Mouse (Mus musculus) gastrocnemius, postnatal 4 days (tissue): Measurements from ENCODE around the gene Slc25a43. TPM values are rescaled to one million over a fixed set of nuclear protein-coding genes. Genes with fewer than 3 reads are reported as not detected.
"Not testable (repeated sequence)": the region's sequence is repeated elsewhere in the genome, so short reads cannot be mapped to it uniquely, and the experiment has no call there.

Experiments
- DNase-seq, 2 experiments: peaks; one replicate each; pipeline ENCODE4 v3.0.0; 2021 to 2022; ENCODE audit warnings: low spot score in 2 of 2, mixed read lengths in 2 of 2
- total RNA-seq, 2 experiments: library from RNA; stranded (reverse); gene quantifications; 2 replicates each; pipeline ENCODE4 v1.2.3; 2021

The Slc25a43 gene
- total RNA-seq, 2 experiments from 2014 or later = 0.25 to 0.36 TPM

DNA sequence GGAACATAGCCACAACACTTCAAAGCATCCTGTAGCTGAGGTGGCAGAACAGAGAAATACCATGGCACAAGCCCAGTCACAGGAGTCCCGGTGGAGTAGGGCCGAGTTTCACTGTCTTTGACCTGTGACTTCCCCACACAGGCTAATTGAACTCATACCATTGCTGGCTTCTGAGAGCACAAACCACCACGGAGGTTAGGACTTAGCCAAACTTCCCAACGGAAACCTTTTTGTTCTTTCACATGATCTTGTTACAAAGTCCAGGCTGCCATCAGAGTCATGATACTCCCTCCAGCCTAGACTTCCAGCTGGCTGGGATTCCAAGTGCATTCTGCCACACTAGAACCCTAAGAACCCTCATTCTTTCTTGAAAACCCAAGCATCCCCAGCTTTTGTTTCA is 34.2 kb downstream of the Slc25a43 start:
- DNase-seq = no peak

DNA sequence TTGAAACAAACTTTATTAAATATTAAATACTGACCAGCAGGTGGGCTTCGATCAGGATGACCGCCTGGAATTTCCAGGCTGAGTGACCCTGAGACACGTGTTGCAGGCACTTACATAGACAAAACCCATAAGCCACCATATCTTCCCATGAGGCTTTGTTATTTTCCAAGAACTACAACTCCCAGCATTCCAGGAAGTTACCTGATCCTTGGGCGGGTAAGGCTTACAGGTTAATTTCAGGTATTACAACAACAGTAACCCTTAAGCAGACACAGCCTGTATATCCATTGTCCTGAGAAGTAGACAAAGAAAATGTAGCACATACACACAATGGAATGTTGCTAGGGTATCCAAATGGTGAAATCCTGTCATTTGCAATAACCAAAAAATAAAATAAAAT is 45.9 kb downstream of the Slc25a43 start:
- DNase-seq = no peak

DNA sequence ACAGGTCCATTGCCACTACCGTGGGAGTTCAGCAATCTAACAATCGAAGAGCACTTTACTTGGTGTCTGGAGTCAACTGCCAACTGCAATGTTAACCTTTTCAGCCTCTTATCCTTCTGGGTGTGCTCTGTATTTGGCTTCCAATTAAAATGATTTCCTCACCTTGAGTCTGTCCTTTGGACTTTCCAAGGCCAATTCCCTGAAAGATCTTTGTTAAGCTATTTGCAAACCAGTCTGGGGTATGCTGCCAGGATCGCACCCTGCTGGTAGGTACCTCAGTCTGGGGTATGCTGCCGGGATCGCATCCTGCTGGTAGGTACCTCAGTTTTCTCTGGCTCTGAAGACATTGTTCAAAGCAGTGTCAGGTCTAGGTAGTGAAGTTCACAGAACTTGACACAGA is 51.1 kb downstream of the Slc25a43 start:
- DNase-seq = no peak

DNA sequence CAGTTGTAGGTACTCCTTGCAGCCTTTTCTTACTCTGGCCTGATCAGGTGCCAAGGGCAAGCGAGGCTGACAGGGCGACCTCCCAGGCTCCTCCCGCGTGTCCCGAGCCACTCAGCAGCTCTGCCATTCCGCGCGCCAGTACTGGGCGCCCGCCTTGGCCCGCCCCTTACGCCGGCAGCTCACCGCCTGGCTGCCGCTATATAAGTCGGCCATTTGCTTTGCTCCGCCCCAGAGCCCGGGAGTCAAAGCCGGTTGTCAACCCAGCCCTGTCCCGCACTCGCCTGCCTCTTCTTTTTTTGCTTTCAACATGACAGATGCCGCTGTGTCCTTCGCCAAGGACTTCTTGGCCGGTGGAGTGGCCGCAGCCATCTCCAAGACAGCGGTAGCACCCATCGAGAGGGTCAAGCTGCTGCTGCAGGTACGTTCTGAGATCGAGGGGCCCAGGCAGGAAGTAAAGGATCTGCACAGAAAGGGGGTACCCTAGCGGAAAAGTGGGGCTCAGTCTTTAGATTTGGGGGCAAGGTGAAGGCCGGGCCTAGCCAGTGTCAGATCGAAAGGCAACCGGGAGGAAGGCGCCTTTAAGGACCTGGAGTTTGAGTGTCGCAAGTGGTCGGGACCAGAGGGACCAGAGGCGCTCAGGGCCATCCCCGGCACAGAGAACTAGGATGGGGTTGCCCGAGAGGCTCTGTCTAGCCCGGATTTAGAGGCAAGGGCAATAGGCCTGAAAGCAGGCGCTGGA is 52.1 kb downstream of the Slc25a43 start, which contains the start of gene Slc25a5:
Gene Slc25a5, plus strand, starts transcription at position 228 of the 739 bp plus-strand sequence.
- DNase-seq = peak; percentile 64 to 80

DNA sequence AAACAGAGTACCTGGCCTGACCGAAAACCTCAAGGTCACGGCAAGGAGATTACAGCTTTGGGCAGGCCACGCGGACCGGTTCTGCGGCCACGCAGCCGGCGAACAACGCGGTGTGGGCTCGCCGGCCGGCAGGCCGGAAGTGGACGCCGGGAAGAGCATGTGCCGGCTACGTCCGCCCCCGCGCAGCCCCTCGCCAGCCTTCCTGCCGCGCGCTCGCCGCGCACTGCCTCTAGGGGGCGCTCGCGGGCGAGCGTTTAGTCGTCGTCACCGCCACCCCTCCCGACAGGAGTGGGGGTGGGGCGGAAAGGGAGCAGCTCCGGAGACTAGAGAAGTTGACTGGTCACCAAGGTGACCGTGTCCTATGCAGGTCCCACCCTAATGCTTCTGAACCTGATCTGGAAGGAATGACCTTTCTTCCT is 52.7 kb downstream of the Slc25a43 start:
- DNase-seq = peak; percentile 75 to 79

DNA sequence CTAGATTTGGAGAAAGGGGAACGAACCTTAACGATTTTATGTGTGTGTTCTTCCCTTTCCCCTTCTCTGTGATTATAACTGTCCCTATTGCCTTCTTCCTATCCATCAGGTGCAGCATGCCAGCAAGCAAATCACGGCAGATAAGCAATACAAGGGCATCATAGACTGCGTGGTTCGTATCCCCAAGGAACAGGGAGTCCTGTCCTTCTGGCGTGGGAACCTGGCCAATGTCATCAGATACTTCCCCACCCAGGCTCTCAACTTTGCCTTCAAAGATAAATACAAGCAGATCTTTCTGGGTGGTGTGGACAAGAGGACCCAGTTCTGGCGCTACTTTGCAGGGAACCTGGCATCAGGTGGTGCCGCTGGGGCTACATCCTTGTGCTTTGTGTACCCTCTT is 53.3 kb downstream of the Slc25a43 start:
- DNase-seq = not testable (repeated sequence)

DNA sequence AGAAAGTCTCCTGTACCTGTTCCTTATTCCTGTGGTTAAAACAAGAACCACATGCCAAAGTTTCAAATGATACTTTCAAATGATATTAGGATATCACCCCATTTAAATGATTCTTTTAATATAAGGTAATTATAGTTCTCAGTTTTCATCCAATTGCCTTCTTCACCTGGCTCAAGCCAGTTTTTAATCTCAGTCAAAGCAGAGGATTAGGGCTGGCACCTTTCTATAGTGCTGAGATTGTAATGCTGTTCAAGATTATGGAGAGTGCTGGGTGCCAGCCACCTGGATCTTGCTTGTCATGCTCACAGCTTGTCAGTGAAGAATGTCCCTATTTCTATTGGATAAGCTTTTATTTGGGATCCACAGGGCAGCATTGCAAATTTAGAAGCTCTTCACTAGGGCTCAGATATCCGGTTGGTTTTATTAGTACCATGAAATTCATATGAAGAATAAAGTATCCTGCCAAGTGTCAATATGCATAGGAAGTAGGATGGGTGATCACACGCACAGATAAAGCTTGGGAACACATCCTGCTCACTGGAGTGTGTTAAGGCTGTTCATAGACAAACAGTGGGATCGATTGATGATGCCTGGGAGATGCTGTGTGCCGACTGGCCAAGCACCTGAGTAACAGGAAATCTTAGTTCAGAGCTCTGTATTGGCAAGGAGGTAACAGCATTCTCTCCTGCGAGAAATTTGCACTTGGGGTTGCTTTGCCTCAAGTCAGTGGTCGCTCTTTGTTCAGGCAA is 55.8 kb downstream of the Slc25a43 start:
- no peak for DNase-seq

DNA sequence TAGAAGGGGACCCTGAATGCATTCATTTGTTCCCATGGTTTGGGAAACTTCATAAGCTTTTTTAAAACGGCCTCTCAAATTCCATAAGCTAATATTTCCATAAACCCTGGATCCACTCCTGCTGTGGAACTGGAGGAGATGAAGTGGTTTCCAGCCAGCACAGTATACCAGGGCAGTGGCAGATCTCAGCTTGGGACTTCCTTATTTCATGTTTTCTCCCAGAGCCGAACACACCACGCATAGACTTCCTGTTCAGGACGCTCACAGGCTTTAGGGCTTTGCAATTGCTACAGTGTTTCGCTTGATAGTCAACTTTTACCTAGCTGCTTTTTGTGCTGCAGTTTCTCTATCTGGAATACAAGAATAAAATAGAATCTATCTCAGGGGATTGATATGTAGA is 59.7 kb downstream of the Slc25a43 start:
- no peak for DNase-seq

DNA sequence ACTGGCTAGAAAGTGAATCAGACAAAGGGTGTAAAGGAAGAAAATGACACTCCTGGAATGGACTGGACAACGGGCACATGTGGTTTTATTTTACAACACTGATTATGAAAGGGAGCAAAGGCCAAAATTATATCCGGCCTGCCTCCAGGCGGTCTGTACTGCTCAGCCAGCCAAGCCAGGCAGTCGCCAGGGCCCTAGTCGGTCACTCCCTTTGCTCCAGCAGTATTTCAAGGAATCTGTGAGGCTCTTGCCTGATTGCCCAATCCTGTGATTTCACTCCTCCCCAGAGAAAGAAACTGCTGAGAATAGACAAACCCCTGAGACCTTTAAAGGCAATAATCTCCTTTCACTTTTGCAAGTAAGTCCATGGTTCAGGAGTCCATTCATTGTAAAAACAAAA is 60.7 kb downstream of the Slc25a43 start:
- peak in 1 of 2 experiments; percentile 10 for DNase-seq

DNA sequence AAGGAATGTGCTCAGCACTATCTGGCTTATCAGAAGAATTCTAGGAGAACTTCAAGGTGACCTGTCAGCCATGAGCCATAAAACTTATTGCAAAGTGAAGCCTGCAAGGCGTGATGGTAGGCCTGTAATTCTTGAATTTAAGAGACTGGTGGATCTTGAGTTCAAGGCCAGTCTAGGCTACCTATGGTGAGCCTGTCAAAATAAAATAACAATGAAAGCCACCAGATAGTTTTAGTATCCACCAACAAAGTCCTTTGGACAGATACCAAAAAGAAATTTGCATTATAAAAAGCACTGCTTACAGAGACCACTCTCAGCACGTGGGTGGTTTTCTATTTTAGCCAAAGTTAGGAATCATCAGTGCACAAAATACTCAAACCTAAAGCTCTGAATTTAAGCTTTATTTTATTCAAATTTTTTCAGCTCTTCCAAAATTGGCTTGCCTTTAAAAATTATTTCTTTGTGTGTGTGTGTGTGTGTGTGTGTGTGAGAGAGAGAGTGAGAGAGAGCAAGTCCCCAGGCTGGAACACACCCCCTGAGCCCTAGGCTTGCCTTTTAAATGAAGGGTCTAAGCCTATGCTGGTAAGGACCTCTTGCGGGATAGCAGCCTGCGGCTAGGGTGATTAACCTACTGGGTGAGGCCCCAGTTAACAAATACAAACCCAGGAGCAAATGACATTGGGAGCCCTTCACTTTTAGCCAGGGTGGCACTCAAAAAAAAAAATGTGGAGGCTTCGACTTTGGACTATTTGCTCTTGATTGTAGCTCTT is 62.2 kb downstream of the Slc25a43 start:
- DNase-seq = no peak

DNA sequence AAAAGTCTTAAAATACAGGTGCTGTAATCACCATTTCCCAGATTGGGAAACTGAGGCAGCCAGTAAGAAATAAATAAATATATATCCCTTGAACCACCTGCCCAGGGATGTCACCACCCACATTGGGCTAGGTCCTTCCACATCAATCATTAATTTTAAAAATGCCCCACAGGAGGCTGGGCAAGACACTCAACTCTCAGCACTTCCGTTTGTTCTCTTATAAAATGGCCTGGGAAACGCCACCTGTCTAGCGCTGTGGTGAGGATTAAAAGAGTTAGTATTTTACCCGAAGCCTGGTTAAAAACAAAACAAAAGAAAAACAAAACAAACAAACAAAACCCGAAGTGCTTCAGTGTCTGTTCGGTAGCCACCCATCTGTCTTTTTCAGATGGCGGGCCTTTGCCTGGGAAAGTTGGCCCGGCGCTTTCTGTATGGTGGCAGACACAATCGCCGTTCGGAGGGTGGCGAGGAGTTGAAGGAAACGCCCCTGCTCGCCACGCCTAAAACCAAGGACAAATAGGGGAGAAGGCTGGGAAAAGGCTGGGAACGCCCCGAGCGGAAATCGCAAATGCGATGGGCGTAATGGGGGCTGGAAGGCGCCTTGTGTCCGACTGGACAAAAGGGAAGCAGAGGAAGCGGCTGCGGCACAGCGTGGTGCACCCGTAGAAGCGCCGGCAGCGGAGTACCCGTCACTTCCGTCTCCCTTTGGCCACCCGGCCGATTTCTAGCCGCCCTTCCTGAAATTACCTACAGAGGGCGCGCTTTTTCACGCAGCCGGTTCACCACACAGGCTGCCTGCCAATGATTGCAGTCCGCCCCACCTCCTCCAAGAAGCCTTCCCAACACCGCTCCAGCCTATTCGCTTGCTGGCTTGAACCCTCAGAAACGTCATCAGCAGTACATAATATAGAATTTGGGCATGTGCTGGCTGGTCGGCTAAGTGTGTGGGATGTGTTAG is 64.2 kb downstream of the Slc25a43 start:
- peak; percentile 62 to 81 for DNase-seq

DNA sequence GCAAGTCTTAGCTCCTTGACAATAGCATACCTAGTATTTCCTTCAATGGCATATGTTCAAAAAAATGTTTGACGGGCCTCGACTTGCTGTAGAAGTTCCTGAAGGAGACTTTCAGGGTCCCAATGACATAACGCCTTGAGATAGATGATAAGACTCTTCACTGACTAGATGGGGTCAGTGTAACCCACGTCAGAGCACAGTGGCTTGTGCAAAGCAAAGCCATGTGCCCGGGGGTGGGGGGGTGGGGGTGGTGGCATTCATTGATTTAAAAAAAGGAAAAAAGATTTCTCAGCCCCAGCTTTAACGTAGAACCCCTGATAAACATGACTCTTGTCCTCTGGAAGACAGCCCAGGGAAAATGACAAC is 64.8 kb downstream of the Slc25a43 start:
- no peak for DNase-seq

DNA sequence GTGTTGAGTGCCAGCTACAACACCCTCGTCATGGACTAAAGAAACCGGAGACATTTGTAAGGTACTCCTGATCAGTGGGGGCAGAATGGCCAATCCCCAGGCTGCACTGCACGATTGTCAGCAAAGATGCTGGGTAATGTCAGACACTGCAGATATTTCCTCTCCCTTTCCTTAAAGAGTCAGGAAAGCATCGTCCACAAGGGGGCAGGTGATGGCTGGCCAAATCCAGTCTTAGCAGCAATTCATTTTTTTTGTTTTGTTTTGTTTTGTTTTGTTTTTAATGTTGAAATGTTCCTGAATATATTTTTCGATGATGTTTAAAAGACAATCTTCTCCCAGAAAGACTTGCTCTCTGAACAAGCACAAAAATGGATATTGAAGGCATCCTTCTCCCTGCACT is 67.9 kb downstream of the Slc25a43 start:
- no peak for DNase-seq

DNA sequence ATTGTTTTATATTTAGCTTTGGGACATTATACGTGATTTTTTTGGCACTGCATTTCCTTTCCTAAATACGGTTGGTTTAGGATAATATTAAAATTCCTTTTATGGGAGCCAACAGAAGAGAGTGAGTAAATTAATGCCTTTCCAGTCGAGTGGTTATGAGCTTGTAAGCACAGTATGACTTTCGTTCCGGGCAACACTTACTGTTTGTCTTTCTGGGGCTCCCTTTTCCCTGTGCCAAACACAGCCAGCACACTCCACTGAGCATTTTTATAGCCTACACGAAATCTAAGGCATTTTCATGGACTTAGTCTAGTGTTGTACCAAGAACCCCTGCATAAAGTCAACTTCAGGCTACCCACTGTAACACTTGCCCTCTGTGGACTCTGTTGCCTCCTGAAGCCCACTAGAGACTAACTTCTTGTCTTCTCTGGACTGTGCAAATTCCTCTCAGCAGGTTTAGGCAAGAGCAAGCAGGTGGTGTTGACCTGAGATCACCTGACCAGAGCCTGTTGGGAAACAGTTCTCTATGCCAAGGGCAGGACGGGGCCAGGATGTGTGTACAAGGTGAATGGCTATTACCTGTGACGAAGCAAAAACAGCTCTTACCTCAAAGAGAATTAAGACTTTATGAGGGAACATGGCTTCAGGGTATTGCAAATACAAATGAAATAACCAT is 70.8 kb downstream of the Slc25a43 start:
- no peak for DNase-seq

DNA sequence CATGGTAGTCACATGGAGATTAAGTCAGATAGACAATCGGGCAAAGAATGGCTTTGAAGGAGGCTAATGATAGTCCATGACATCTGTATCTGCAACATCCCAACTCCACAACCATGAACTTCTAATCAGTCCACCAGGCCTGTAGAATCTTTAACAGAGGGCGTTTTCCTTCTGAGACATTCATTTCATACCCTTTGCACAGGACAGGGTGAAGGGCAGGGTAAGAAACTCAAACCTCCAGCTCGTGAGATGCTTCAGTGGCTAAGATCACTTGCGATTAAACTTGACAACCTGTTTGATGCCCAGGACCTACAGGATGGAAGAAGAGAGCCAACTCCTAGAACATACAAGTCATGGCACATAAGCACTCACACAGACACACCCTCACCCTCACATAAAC is 71.6 kb downstream of the Slc25a43 start:
- DNase-seq = no peak

DNA sequence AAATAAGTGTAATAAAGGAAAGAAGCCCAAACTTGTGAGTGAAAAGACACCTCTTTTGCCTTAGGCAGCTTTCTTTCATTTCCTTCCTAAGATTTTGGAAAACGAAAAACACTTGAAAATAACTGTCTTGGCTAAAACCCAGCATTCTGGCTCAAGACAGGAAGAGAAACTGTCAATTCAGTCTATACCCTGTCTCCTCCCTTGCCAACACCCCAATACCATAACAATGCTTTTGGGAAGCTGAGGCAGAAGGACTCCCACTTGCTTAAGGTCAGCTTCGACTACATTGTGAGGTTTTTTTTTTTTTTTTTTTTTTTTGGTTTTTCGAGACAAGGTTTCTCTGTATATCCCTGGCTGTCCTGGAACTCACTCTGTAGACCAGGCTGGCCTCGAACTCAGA is 72.0 kb downstream of the Slc25a43 start:
- DNase-seq = no peak

DNA sequence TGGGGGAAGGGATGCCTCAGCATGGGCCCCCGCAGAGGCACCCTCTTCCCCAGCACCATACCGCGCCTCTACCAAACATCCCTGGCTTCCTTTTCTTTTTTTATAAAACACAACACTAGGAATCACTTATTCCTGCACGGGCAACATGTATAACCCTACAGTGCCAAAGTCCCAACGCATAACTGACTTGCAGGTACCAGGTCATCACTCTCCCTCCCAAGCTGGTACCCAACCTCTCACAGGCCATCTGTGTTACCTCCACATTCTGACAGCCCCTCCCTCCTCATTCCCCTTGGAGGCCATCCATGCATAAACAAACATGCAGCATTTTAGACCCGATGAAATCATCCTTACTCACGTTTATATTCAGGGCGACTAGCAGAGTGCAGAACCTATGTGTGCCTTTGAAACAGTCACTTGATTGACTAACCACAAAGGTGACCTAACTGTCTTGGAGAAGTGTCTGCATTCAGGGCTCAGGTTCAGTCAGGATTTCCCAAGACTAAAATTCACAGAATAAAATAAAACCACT is 73.0 kb downstream of the Slc25a43 start:
- DNase-seq = no peak

DNA sequence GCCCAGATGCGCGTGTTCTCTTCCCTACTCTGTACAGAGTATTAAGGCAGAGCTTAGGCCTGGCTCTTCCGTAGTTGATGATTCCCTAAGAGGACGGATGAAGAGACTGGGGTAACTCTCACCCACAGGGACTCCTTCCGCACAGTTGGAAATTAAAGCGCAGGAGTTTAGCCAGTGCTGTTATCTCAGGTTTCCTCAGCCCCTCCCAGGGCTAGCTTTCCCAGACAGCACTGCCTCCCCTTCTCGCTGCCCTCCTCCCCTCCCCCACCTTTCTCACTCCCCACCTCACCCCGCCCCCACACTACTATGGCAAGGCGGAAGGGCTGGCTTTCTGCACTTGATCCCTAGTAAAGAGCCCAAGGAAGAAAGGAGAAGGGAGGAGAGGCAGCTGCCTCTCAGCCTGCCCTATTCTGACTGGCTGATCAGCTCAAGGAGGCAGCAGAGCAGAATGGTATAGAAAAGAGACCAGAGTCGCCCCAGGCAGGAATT is 73.5 kb downstream of the Slc25a43 start:
- no peak for DNase-seq

DNA sequence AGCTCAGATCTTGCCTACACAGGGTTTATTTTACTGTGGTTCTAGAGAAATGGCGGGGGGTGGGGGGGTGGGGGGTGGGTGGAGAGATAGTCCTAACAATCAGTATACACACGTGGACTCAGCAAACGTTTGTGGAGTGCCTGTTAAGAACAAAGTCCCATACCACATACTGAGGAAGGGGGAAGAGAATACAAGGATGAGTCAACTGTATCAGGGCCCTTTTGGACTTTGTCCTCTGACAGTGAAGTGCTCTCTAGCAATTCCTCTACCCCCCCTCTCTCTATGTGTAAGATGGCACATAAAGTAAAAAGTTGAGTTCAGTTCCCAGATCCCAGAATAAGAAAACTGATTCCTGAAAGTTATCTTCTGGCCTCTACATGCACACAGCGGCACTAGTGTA is 76.1 kb downstream of the Slc25a43 start:
- DNase-seq = no peak

DNA sequence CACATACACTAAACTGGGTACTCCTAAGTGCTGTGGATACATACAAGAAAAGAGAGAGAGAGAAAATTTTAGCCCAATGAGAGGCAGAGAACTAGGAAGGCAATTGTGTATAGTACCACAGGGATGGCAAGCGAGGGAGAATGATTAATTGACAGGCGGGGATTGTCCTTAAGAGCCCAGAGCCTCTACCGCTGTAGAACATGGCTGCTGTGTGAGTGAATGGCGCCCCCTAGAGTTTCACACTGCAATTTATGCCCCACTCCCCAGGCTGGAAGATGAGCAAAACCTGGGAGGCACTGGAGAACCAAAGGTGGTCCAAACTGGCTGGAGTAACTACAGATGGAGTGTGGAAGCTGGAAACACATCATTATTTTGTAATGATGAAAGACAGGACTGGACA is 76.7 kb downstream of the Slc25a43 start:
- DNase-seq = no peak
